Mouse (Mus musculus) forebrain, postnatal 0 days (tissue): ENCODE data around the gene Gm1979. TPM values are rescaled to one million over a fixed set of nuclear protein-coding genes. Genes with fewer than 3 reads are reported as not detected.

ENCODE experiments used
- polyA plus RNA-seq: library from polyadenylated mRNA; unstranded; fragments of >200 nt; fragmentation: Nextera tagmentation; extraction: Ambion mirVana; gene quantifications from 2 replicates; pipeline ENCODE4 v1.2.1, GENCODE M21; 2015
- total RNA-seq: library from RNA; depleted of rRNA; stranded (reverse); fragments of >200 nt; gene quantifications from 2 replicates; pipeline ENCODE4 v1.2.3, GENCODE M21; 2014; rRNA removed

Gm1979 gene
- total and polyA plus RNA-seq, 2 experiments from 2014 or later: 0.15 TPM; not detected in 1

Other genes with a start within 250 kb of the Gm1979 start
- 31.4 and 45.5 TPM in 2 replicates for gene Actr3b, start 244.8 kb downstream of the Gm1979 start, total RNA-seq
- 90.9 and 107 TPM in 2 replicates for gene Actr3b, start 244.8 kb downstream of the Gm1979 start, polyA plus RNA-seq
- gene Gm21663, start 62.4 kb downstream of the Gm1979 start, total RNA-seq: 0.10 TPM in 1 of 2 replicates, not detected in the other
- gene Gm21663, start 62.4 kb downstream of the Gm1979 start, polyA plus RNA-seq: not detected in 2 replicates
- gene Gm21671, start 50.4 kb downstream of the Gm1979 start, total RNA-seq: not detected in 2 replicates
- 0.12 TPM in 1 of 2 replicates, not detected in the other for gene Gm21671, start 50.4 kb downstream of the Gm1979 start, polyA plus RNA-seq
- gene Gm21680, start 32.1 kb downstream of the Gm1979 start, total RNA-seq: not detected in 2 replicates
- 0.07 TPM in 1 of 2 replicates, not detected in the other for gene Gm21680, start 32.1 kb downstream of the Gm1979 start, polyA plus RNA-seq
- not detected in 2 replicates for gene Gm21698, start 16.1 kb downstream of the Gm1979 start, total RNA-seq
- gene Gm21698, start 16.1 kb downstream of the Gm1979 start, polyA plus RNA-seq: 0.17 TPM in 1 of 2 replicates, not detected in the other
- not detected in 2 replicates for gene Gm5862, start 18.1 kb upstream of the Gm1979 start, total RNA-seq
- gene Gm5862, start 18.1 kb upstream of the Gm1979 start, polyA plus RNA-seq: 0.11 TPM in 1 of 2 replicates, not detected in the other
- gene Speer4a, start 34.8 kb upstream of the Gm1979 start, total RNA-seq: 0.05 TPM in 1 of 2 replicates, not detected in the other
- 0.08 TPM in 1 of 2 replicates, not detected in the other for gene Speer4a, start 34.8 kb upstream of the Gm1979 start, polyA plus RNA-seq
- not detected in 2 replicates for gene Gm7347, start 53.8 kb upstream of the Gm1979 start, total RNA-seq
- 0.05 TPM in 1 of 2 replicates, not detected in the other for gene Gm7347, start 53.8 kb upstream of the Gm1979 start, polyA plus RNA-seq
- not detected in 2 replicates for gene Gm10471, start 84.5 kb upstream of the Gm1979 start, total RNA-seq
- not detected in 2 replicates for gene Gm10471, start 84.5 kb upstream of the Gm1979 start, polyA plus RNA-seq
- not detected in 2 replicates for gene 5031410I06Rik, start 100.6 kb upstream of the Gm1979 start, total RNA-seq
- gene 5031410I06Rik, start 100.6 kb upstream of the Gm1979 start, polyA plus RNA-seq: 0.15 and 0.21 TPM in 2 replicates
- not detected in 2 replicates for gene Gm10220, start 116.6 kb upstream of the Gm1979 start, total RNA-seq
- gene Gm10220, start 116.6 kb upstream of the Gm1979 start, polyA plus RNA-seq: not detected in 2 replicates